Mouse (Mus musculus) heart, adult 18-20 months (tissue): Measurements from ENCODE around the gene Armcx4. TPM values are rescaled to one million over a fixed set of nuclear protein-coding genes. Genes with fewer than 3 reads are reported as not detected.

Experiments
- total RNA-seq, 2 experiments: library from RNA; stranded (reverse); gene quantifications; 2 replicates each; pipeline ENCODE4 v1.2.3; 2021

Armcx4 gene
- total RNA-seq, 2 experiments from 2014 or later = 3.6 to 6.0 TPM

Other genes with a start within 250 kb of the Armcx4 start
- not detected for gene Taf7l, start 210.0 kb upstream of the Armcx4 start, total RNA-seq
- gene Timm8a1, start 144.7 kb upstream of the Armcx4 start, total RNA-seq = 10 to 100 TPM; 23.1 to 30.8 TPM
- 1 to 10 TPM; 1.0 to 2.6 TPM for gene Btk, start 102.9 kb upstream of the Armcx4 start, total RNA-seq
- 100 to 1,000 TPM; 114 to 149 TPM for gene Rpl36a, start 100.9 kb upstream of the Armcx4 start, total RNA-seq
- 1 to 10 TPM; 1.6 to 2.0 TPM for gene Gla, start 85.4 kb upstream of the Armcx4 start, total RNA-seq
- gene Hnrnph2, start 85.3 kb upstream of the Armcx4 start, total RNA-seq = 10 to 100 TPM; 61.2 to 69.5 TPM
- 1 to 10 TPM; 4.2 to 5.7 TPM for gene Armcx1, start 31.4 kb downstream of the Armcx4 start, total RNA-seq
- gene Armcx6, start 64.9 kb downstream of the Armcx4 start, total RNA-seq = 1 to 10 TPM in 1 of 2 experiments, under 1 TPM in 1; 0.87 to 1.1 TPM
- 10 to 100 TPM; 13.8 to 14.8 TPM for gene Armcx3, start 70.1 kb downstream of the Armcx4 start, total RNA-seq
- 1 to 10 TPM; 6.4 to 6.7 TPM for gene Armcx2, start 122.7 kb downstream of the Armcx4 start, total RNA-seq